Mouse (Mus musculus) E14TG2a.4 (cell line): ENCODE measurements around the gene Prpf18.
A peak's percentile ranks its signal among the peaks of the same experiment; 100 is the strongest.

Experiments used
- H3K27me3 ChIP-seq: 2 replicates; pipeline ENCODE4 v1.6.1; 2014; ENCODE audit warnings: low read length, control low read depth; ENCODE audit not compliant: insufficient read depth
- H3K36me3 ChIP-seq: 2 replicates; pipeline ENCODE4 v1.6.1; 2014; ENCODE audit warnings: low read length, control low read depth; ENCODE audit not compliant: insufficient read depth
- H3K4me1 ChIP-seq: replicated peaks from 2 replicates; pipeline ENCODE4 v1.6.1; 2014; ENCODE audit warnings: low read depth, low read length, control low read depth
- H3K4me3 ChIP-seq: replicated peaks from 2 replicates; pipeline ENCODE4 v1.5.1; 2014; ENCODE audit warnings: mild to moderate bottlenecking, low read length
- H3K9me3 ChIP-seq: 2 replicates; pipeline ENCODE4 v1.6.1; 2014; ENCODE audit warnings: low read length, control low read depth
- CTCF ChIP-seq: conservative IDR thresholded peaks from 2 replicates; pipeline ENCODE4 v1.5.1; 2014; ENCODE audit warnings: low read length
- NANOG ChIP-seq: IDR thresholded peaks from 2 replicates; pipeline ENCODE4 v1.6.1; 2014; ENCODE audit warnings: borderline replicate concordance, low read length, mixed read lengths
- POU5F1 ChIP-seq: IDR thresholded peaks from 2 replicates; pipeline ENCODE4 v1.6.1; 2014; ENCODE audit warnings: low read length, borderline replicate concordance

Gene Prpf18

DNA sequence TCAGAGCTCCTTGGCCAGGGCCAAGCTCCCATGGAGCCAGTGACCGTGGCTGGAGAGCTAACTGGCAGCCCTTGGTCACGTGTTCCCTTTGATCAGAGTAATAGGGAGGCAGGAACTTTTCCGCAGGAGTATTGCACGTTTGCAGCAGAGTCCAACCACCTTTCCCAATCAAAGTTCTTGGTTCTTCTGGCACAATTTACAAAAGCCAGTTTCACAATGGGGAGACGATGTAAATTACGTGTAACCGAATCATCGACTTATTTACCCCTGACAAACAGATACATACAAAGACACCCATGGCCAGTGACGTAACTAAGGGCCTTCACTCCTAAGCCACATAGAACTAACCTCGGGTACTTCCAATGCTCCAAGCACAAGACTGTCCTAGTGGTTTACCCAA lies 42.5 kb downstream of the Prpf18 start:
- Histone ChIP-seq H3K27me3 (no peaks in the 10 kb centered on the region), H3K9me3 (no peaks in the 10 kb centered on the region), H3K36me3 (peaks cover 92% of the 10 kb centered on the region), H3K4me1 (peaks cover 8% of the 10 kb centered on the region), H3K4me3 (no peak overlapping the region)
- TF ChIP-seq CTCF (no peak), NANOG (no peak), POU5F1 (no peak)

DNA sequence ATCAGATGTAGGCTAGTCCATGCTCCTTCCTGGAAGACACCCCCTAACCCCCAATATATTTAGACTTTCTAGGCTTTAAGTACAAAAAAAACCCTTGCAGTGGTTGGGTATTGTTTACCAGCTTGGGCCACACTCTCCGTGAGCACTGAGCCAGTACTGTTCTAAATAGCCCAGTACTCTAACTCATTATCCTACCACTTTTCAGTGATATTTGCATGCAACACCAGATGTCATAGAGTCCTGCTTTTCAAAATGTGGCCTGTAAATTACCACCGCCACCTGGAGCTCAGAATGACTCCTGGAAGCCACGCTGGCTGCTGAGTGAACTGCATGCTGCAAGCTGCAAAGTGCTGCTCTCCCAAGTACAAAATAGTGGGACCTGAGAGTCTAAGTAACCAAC lies 43.7 kb downstream of the Prpf18 start:
- peaks cover 17% of the 10 kb centered on the region for H3K4me1 ChIP-seq
- H3K4me3 ChIP-seq = no peak overlapping the region
- H3K27me3 ChIP-seq = no peaks in the 10 kb centered on the region
- TF ChIP-seq CTCF = no peak
- no peak for TF ChIP-seq NANOG
- TF ChIP-seq POU5F1 = no peak
- no peaks in the 10 kb centered on the region for H3K9me3 ChIP-seq
- peaks cover 98% of the 10 kb centered on the region for H3K36me3 ChIP-seq

DNA sequence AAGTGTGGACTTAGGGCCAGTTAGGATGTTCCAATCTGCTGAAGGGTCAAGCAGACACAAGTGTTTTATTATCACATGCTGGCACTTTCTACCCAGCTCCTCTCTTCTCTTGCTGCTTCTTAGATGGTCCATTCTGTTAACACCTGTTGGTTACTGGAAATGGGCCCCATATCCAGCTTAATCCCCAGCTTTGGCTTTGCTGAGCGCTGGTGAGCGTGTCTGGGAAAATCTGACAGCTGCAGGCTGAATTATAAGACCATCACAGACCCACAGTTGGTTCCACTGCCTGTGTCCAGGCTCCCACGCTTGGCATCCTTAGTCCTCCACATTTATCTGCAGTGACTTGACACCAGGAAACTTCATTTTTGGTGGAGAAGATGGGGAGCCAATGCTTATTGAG lies 45.4 kb downstream of the Prpf18 start:
- Histone ChIP-seq H3K4me1 (peaks cover 34% of the 10 kb centered on the region), H3K4me3 (no peak overlapping the region), H3K9me3 (no peaks in the 10 kb centered on the region), H3K36me3 (peaks cover 98% of the 10 kb centered on the region), H3K27me3 (no peaks in the 10 kb centered on the region)
- TF ChIP-seq NANOG (no peak), POU5F1 (no peak), CTCF (no peak)

DNA sequence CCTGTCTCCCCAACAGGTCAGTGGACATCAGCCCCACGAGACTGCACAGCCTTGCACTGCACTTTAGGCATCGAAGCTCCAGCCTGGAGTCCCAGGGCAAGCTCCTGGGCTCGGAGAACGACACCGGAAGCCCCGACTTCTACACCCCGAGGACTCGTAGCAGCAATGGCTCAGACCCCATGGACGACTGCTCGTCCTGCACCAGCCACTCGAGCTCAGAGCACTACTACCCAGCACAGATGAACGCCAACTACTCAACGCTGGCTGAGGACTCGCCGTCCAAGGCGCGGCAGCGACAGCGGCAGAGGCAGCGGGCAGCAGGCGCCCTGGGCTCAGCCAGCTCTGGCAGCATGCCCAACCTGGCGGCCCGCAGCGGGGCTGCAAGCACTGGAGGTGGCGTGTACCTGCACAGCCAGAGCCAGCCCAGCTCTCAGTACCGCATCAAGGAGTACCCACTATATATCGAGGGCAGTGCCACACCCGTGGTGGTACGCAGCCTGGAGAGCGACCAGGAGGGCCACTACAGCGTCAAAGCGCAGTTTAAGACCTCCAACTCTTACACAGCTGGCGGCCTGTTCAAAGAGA lies 48.5 kb downstream of the Prpf18 start:
- peak overlapping the region; percentile 72 for H3K4me3 ChIP-seq
- H3K4me1 ChIP-seq = peaks cover 65% of the 10 kb centered on the region
- no peaks in the 10 kb centered on the region for H3K27me3 ChIP-seq
- peaks cover 90% of the 10 kb centered on the region for H3K36me3 ChIP-seq
- H3K9me3 ChIP-seq = no peaks in the 10 kb centered on the region
- no peak for TF ChIP-seq POU5F1
- no peak for TF ChIP-seq CTCF
- no peak for TF ChIP-seq NANOG

DNA sequence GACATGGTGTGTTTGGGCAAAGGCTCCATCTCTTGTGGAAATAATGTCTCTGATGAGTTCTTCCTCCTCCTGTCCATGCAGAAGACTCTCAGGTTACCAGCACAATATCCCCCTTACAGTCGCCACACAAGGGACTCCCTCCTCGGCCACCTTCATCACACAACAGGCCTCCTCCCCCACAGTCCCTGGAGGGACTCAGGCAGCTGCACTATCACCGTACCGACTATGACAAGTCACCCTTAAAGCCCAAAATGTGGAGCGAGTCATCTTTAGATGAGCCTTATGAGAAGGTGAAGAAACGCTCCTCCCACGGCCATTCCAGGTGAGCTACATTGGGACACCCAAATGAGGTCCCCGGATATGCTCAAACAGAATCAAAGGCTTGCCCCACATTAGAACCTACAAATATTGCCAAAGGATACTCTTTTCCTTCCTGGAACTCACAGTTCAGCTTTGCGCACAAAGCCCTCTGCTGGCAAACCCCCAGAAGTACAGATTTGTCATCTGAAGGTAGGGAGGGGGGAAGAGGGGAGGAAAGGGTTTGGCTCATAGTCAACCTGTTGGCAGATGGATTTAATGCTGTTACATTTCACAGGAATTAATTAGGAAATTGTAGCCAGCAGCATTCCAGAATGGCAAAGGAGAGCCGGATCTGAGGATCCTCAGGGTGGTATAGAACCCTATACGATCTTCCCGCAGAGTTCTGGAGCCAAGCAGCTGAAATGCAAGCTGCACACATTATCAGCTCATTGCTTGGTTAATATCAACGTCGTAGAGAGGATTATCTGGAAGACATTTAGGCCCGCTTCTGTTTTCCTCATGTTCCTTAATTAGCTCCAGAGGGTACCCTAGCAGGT lies 50.7 kb downstream of the Prpf18 start:
- Histone ChIP-seq H3K4me3 (no peak overlapping the region), H3K27me3 (no peaks in the 10 kb centered on the region), H3K9me3 (no peaks in the 10 kb centered on the region), H3K36me3 (peaks cover 68% of the 10 kb centered on the region), H3K4me1 (peaks cover 85% of the 10 kb centered on the region)
- TF ChIP-seq CTCF (peak; percentile 74), POU5F1 (no peak), NANOG (no peak)

DNA sequence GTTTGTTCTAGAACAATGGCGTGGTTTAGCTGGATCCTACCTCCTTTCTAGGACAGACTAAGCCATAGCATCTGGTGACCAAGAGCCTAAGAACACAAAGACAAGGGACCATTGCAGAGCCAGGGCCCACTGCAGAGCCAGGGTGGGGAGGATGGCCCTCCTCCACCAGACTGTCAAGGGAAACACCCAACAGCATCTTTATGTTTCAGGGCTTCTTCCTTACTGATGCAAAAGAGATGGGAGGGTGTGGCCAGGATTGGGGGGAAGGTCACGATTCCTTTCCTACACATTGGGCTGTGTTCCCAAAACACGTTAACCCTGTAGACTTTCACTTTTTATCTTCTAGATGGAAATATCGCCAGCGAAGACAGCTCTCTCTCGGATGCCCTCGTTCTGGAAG lies 54.9 kb downstream of the Prpf18 start:
- Histone ChIP-seq H3K36me3 (peaks cover 37% of the 10 kb centered on the region), H3K9me3 (no peaks in the 10 kb centered on the region), H3K4me3 (peak overlapping the region; percentile 74), H3K27me3 (no peaks in the 10 kb centered on the region), H3K4me1 (peaks cover 95% of the 10 kb centered on the region)
- TF ChIP-seq CTCF (no peak), POU5F1 (no peak), NANOG (no peak)

DNA sequence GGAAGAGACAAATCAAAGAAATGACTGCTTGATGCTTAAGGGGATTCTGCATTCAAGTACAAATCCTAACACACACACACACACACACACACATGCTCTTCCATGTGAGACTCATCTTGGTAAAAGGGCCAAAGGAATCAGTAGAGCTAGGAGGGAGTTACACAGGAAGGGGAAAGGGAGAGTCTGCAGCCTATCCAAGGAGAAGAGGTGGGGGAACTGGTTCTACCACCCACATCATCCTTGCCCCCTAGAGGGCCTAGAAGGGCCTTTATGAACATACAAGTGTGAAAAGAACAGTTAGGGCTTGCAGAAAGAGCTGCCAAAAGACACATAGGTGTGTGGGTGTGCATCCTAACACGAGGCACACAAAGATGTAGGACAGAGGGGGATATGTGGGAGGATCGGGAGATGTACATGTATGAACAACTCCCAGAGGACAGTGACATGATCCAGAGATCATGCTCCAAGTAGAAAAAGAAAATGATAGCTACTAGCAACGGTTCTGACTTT lies 58.0 kb downstream of the Prpf18 start:
- H3K9me3 ChIP-seq = no peaks in the 10 kb centered on the region
- peak overlapping the region; percentile 33; the same call in 1 of the 2 replicates for H3K4me3 ChIP-seq
- peaks cover 87% of the 10 kb centered on the region for H3K4me1 ChIP-seq
- H3K27me3 ChIP-seq = no peaks in the 10 kb centered on the region
- TF ChIP-seq CTCF = no peak
- TF ChIP-seq NANOG = no peak
- no peak for TF ChIP-seq POU5F1
- H3K36me3 ChIP-seq = peaks cover 32% of the 10 kb centered on the region

DNA sequence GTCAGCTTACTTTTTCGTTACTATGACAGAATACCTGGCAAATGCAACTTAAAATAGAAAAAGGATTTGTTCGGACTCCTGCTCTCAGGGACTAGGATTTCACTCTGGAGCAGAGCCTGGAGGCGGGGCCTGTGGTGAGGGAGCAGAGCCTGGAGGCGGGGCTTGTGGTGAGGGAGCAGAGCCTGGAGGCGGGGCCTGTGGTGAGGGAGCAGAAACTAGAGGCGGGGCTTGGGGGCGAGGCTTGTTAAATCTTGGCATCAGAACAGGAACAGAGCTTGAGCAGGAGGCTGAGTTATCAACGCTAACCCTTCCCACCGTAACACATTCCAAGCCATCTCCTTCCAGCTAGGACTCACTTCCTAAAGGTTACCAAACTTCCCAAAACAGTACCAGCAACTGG lies 58.5 kb downstream of the Prpf18 start:
- H3K27me3 ChIP-seq = no peaks in the 10 kb centered on the region
- H3K9me3 ChIP-seq = no peaks in the 10 kb centered on the region
- peaks cover 87% of the 10 kb centered on the region for H3K4me1 ChIP-seq
- TF ChIP-seq NANOG (no peak), CTCF (no peak), POU5F1 (no peak)
- peaks cover 32% of the 10 kb centered on the region for H3K36me3 ChIP-seq
- H3K4me3 ChIP-seq = peak overlapping the region; percentile 33; the same call in 1 of the 2 replicates

DNA sequence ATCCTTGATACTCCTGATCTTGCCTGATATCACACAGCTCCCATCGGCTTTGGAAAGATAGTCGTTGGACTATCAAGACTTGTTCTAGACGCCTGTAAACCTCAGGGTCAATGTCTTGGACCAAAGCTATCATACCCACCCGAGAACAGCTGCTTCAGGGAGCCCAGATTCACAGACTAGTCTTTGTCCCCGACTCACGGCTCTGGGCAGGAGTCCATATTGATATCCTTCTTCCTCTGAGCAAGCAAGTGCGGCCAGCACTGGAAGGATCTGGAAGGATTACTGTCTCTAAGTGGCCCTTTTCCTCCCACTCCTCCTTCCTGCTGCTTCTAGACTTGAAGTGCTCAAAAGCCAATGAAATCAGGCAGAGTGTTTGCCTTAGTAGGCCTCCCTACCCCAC lies 59.2 kb downstream of the Prpf18 start:
- TF ChIP-seq NANOG (no peak), CTCF (no peak), POU5F1 (no peak)
- H3K9me3 ChIP-seq = no peaks in the 10 kb centered on the region

More for the DNA sequence above, 59.2 kb downstream of the Prpf18 start:
- Histone ChIP-seq H3K4me3 (no peak overlapping the region), H3K36me3 (peaks cover 35% of the 10 kb centered on the region), H3K4me1 (peaks cover 88% of the 10 kb centered on the region), H3K27me3 (no peaks in the 10 kb centered on the region)
